Mouse (Mus musculus) kidney, embryonic 16.5 days (tissue): ENCODE data around the gene Gm6034. TPM values are rescaled to one million over a fixed set of nuclear protein-coding genes. Genes with fewer than 3 reads are reported as not detected.
A peak's percentile ranks its signal among the peaks of the same experiment; 100 is the strongest.
"Not testable (repeated sequence)": the region's sequence is repeated elsewhere in the genome, so short reads cannot be mapped to it uniquely, and the experiment has no call there.

Experiments
- ATAC-seq: fragments of 200-750 bp; cut with Nextera tagmentation; 2 replicates; pipeline ENCODE4 v1.8.0; 2017; ENCODE audit warnings: moderate TSS enrichment; ENCODE audit not compliant: low FRiP score, low TSS enrichment
- H3K27ac ChIP-seq: fragments of 300-500 bp; sonication (generic); 2 replicates; pipeline ENCODE4 v1.5.1; 2014; ENCODE audit warnings: low read length
- H3K27me3 ChIP-seq: fragments of 300-500 bp; sonication (generic); 2 replicates; pipeline ENCODE4 v1.6.1; 2014; ENCODE audit warnings: low read length, control low read depth, mixed read lengths; ENCODE audit not compliant: insufficient read depth
- H3K36me3 ChIP-seq: fragments of 300-500 bp; sonication (generic); 2 replicates; pipeline ENCODE4 v1.6.1; 2014; ENCODE audit warnings: low read length, control low read depth, mixed read lengths; ENCODE audit not compliant: insufficient read depth
- H3K4me1 ChIP-seq: fragments of 300-500 bp; sonication (generic); 2 replicates; pipeline ENCODE4 v1.6.1; 2014; ENCODE audit warnings: low read length, control low read depth, mixed read lengths; ENCODE audit not compliant: insufficient read depth
- H3K4me2 ChIP-seq: fragments of 300-500 bp; sonication (generic); replicated peaks from 2 replicates; pipeline ENCODE4 v1.6.1; 2014; ENCODE audit warnings: low read depth, low read length
- H3K4me3 ChIP-seq: fragments of 300-500 bp; sonication (generic); 2 replicates; pipeline ENCODE4 v1.5.1; 2014; ENCODE audit warnings: mild to moderate bottlenecking, low read length
- H3K9ac ChIP-seq: fragments of 300-500 bp; sonication (generic); replicated peaks from 2 replicates; pipeline ENCODE4 v1.6.1; 2014; ENCODE audit warnings: low read length
- H3K9me3 ChIP-seq: fragments of 300-500 bp; sonication (generic); 2 replicates; pipeline ENCODE4 v1.6.1; 2016; ENCODE audit warnings: low read length, control low read depth
- WGBS: fragments of 180-500 bp; shearing (Covaris S2); extraction: QIAGEN DNeasy Blood & Tissue Kit; methylation state at CpG from one replicate; pipeline ENCODE4 v1.1.7; 2014; 5-methylcytosine and 5-hydroxymethylcytosine counted together
- polyA plus RNA-seq: library from polyadenylated mRNA; unstranded; fragments of >200 nt; fragmentation: Nextera tagmentation; extraction: Ambion mirVana; gene quantifications from 2 replicates; pipeline ENCODE4 v1.2.1, GENCODE M21; 2015

Gene Gm6034
- polyA plus RNA-seq, 1 experiment from 2014 or later: not detected

DNA sequence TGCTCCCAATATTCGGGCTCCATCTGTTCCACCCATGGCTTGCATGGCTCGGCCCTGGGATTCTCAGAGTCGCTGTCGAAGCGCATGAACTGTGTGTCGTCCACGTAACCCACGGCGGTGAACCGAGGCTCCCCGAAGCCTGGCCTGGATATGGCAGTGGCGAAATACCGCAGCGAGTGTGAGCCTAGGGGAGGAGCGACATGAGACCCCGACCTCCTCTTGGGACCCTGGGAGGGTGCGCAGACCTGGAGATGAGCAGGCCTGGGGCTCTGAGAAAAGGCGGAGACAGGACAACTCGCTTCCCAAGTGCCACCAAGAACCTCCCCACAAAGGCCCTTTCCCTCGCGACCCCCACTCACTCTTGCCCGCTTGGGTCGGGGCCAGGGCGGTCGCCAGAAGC is 15.2 kb downstream of the Gm6034 start:
- H3K27me3 ChIP-seq, ATAC-seq, H3K9me3 ChIP-seq, H3K36me3 ChIP-seq, H3K9ac ChIP-seq, H3K4me3 ChIP-seq, H3K4me1 ChIP-seq, H3K4me2 ChIP-seq, H3K27ac ChIP-seq: not testable (repeated sequence)
- 89% methylated on average over 22 of the region's 25 CpGs for WGBS

DNA sequence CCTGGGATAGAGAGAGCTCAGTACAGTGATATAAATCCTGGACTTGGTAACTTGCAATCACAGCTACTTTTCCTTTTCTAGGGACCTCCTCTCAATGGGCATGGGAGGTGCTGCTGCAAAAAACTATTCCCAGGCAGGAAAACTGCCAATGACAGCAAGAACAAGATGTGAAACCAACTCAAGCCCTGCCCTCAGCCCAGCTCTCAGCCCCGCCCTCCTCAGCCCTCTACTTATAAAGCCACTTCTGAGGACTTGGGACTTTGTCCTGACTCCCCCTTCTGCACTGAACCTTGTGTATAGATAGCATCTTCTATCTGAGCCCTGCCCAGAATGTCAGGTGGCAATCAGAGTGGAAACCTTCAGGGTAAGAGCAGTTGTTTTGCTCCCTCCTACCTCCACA is 15.6 kb downstream of the Gm6034 start, which contains the start of gene Gm11127:
Gene Gm11127 (minus strand): TSS at position 10 of the 400 bp plus-strand sequence.
- H3K27ac ChIP-seq, H3K4me1 ChIP-seq, H3K4me3 ChIP-seq, H3K4me2 ChIP-seq, H3K36me3 ChIP-seq, ATAC-seq, H3K27me3 ChIP-seq, H3K9ac ChIP-seq, H3K9me3 ChIP-seq: not testable (repeated sequence)
- 77% methylated on average over 1 of the region's 1 CpGs for WGBS

GRCm38 (mm10) chr17:36060829-36061228 is 18.1 kb downstream of the Gm6034 start:
- H3K27ac ChIP-seq: no peak overlapping the region
- no peaks in the 10 kb centered on the region for H3K9me3 ChIP-seq
- H3K9ac ChIP-seq: no peak overlapping the region
- WGBS: 27% methylated on average over 2 of the region's 2 CpGs
- no peak overlapping the region for H3K4me3 ChIP-seq
- no peaks in the 10 kb centered on the region for H3K36me3 ChIP-seq
- H3K4me2 ChIP-seq: no peak overlapping the region
- 0 out of 2 replicates have a peak, but pooled peaks have one; percentile 19 for ATAC-seq
- no peaks in the 10 kb centered on the region for H3K27me3 ChIP-seq
- H3K4me1 ChIP-seq: no peaks in the 10 kb centered on the region

- not testable (repeated sequence) for H3K36me3 ChIP-seq, H3K27ac ChIP-seq, H3K9me3 ChIP-seq, H3K9ac ChIP-seq, H3K4me3 ChIP-seq, H3K4me2 ChIP-seq, ATAC-seq
- Histone ChIP-seq H3K27me3 (peaks cover 31% of the 10 kb centered on the region), H3K4me1 (peaks cover 11% of the 10 kb centered on the region)
These were observed 39.1 kb downstream of the Gm6034 start for GRCm38 (mm10) chr17:36081901-36082300.

- not testable (repeated sequence) for ATAC-seq, H3K9me3 ChIP-seq, H3K27ac ChIP-seq, H3K36me3 ChIP-seq
- Histone ChIP-seq H3K9ac (peak overlapping the region; percentile 56; the same call in 1 of the 2 replicates), H3K4me3 (peak overlapping the region; percentile 53), H3K4me2 (peak overlapping the region; percentile 83), H3K27me3 (peaks cover 31% of the 10 kb centered on the region), H3K4me1 (peaks cover 11% of the 10 kb centered on the region)
- 43% methylated on average over 5 of the region's 6 CpGs for whole genome bisulfite sequencing
These were observed 39.9 kb downstream of the Gm6034 start for GRCm38 (mm10) chr17:36082519-36083232.

- WGBS: under 1% methylated on average over 46 of the region's 46 CpGs
- no peak overlapping the region for H3K27ac ChIP-seq
- peaks cover 11% of the 10 kb centered on the region for H3K4me1 ChIP-seq
- peak; percentile 85 for ATAC-seq
- H3K9me3 ChIP-seq: no peaks in the 10 kb centered on the region
- peak overlapping the region; percentile 56 for H3K9ac ChIP-seq
- H3K27me3 ChIP-seq: peaks cover 31% of the 10 kb centered on the region
- H3K36me3 ChIP-seq: no peaks in the 10 kb centered on the region
- H3K4me3 ChIP-seq: peak overlapping the region; percentile 53
- peak overlapping the region; percentile 83 for H3K4me2 ChIP-seq
These were observed 40.6 kb downstream of the Gm6034 start for GRCm38 (mm10) chr17:36083266-36083869.

DNA sequence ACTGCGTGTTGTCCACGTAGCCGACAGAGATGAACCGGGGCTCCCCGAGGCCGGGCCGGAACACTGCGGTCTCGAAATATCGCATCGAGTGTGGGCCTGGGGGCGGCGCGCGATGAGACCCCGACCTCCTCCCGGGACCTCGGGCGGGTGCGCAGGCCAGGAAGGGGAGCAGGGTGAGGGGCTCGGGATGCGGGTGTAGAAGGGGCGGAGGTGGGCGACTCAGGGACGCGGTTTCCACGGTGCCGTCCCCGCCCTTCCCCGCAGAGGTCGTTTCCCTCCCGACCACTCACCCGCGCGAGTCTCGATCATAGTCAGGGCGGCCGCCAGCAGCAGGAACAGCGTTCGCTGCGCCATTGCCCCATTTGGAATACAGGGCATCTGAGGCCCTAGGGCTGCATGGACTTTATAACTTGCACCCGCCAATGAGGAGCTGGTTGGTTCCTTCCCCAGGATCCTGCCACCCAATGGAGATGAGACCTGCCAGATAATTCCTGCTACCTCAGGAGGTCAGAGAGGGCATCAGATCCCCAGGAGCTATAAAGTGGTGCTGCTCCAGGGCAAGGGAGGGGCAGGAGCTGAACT is 41.2 kb downstream of the Gm6034 start:
- peak; percentile 51; the same call in 1 of the 2 replicates for ATAC-seq
- no peaks in the 10 kb centered on the region for H3K36me3 ChIP-seq
- under 1% methylated on average over 42 of the region's 42 CpGs for WGBS
- H3K9ac ChIP-seq: peak overlapping the region; percentile 56
- peaks cover 31% of the 10 kb centered on the region for H3K27me3 ChIP-seq
- peak overlapping the region; percentile 53 for H3K4me3 ChIP-seq
- H3K4me1 ChIP-seq: peaks cover 11% of the 10 kb centered on the region
- H3K9me3 ChIP-seq: no peaks in the 10 kb centered on the region
- H3K27ac ChIP-seq: no peak overlapping the region
- H3K4me2 ChIP-seq: peak overlapping the region; percentile 83

DNA sequence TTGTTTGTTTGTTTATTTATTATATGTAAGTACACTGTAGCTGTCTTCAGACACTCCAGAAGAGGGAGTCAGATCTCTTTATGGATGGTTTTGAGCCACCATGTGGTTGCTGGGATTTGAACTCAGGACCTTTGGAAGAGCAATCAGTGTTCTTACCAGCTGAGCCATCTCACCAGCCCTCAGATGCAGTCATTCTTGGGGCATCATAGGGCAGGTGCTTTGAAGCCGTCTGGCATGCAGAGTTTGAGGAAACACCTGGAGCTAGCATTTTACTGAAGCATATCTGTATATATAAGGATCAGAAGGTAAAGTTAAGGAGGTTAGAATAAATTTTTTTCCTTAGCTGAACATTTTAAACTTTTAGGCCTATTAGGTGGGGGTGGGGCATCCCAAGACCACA is 43.2 kb downstream of the Gm6034 start:
- H3K4me1 ChIP-seq: peaks cover 11% of the 10 kb centered on the region
- H3K4me3 ChIP-seq, H3K9ac ChIP-seq, H3K27ac ChIP-seq, ATAC-seq, H3K4me2 ChIP-seq, H3K36me3 ChIP-seq, H3K9me3 ChIP-seq: not testable (repeated sequence)
- WGBS: 70% methylated on average over 1 of the region's 1 CpGs
- peaks cover 31% of the 10 kb centered on the region for H3K27me3 ChIP-seq

DNA sequence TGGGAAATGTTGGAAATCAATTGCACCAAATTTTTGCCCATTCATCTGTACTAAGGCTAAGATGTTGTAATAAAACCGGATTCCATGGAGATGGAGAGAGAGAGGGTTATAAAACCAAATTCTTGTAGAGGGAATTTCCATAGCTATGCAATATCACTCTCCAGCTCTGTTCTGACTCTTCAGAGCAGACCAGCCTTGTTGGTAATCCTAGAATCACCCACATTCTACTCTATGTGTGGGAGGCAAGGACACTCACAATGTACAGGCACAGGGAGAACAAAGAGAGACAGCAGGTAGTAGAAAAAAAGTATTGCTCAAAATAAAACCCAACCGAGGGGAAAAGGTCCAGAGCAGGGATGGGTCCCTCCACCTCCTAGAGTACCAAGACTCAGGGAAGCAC is 49.2 kb downstream of the Gm6034 start:
- H3K4me3 ChIP-seq, H3K4me2 ChIP-seq, H3K9me3 ChIP-seq, H3K27ac ChIP-seq, H3K27me3 ChIP-seq, H3K36me3 ChIP-seq, H3K9ac ChIP-seq, H3K4me1 ChIP-seq, ATAC-seq: not testable (repeated sequence)
- WGBS: no CpG with 5 or more reads among the region's 2 CpGs

GRCm38 (mm10) chr17:36092520-36092919 is 49.8 kb downstream of the Gm6034 start:
- ATAC-seq, H3K4me1 ChIP-seq, H3K9me3 ChIP-seq, H3K4me3 ChIP-seq, H3K9ac ChIP-seq, H3K4me2 ChIP-seq, H3K27me3 ChIP-seq, H3K27ac ChIP-seq, H3K36me3 ChIP-seq: not testable (repeated sequence)
